Mouse (Mus musculus) cerebellum, adult 2 months (tissue): ENCODE data around the gene Taok3.

ENCODE experiments used
- CTCF ChIP-seq: fragments of 200-500 bp; IDR thresholded peaks from 2 replicates; pipeline ENCODE4 v1.5.1; 2011; ENCODE audit warnings: low read depth, mild to moderate bottlenecking, control low read depth, low read length, moderate library complexity, borderline replicate concordance; ENCODE audit not compliant: insufficient read depth
- POLR2A ChIP-seq: fragments of 200-500 bp; IDR thresholded peaks from 2 replicates; pipeline ENCODE4 v1.6.1; 2011; ENCODE audit warnings: low read length, control low read depth, borderline replicate concordance; ENCODE audit not compliant: insufficient read depth

DNA sequence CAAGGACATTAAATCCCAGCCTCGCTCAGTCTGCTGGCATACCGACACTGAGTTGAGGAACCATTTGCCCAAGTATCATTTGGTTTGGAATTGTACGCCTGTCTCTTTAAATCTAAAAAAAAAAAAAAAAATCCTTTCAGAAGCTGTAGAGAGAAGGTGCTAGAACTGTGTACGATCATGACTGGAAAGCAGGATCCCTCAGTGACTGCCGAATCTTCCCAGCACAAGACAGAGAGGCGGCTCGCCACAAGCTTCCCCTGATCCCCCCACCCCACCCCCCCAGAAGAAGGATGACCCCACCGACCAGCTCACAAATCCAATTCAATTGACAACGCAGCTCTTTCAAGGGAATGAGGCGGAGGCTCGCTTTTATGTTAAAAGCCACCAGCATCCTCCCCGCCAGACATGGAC is 120.4 kb downstream of the Taok3 start:
- TF ChIP-seq CTCF (no peak), POLR2A (peak; percentile 47; the same call in 1 of the 2 replicates)
